Mouse (Mus musculus): ENCODE data around the gene Efcab6.

DNA sequence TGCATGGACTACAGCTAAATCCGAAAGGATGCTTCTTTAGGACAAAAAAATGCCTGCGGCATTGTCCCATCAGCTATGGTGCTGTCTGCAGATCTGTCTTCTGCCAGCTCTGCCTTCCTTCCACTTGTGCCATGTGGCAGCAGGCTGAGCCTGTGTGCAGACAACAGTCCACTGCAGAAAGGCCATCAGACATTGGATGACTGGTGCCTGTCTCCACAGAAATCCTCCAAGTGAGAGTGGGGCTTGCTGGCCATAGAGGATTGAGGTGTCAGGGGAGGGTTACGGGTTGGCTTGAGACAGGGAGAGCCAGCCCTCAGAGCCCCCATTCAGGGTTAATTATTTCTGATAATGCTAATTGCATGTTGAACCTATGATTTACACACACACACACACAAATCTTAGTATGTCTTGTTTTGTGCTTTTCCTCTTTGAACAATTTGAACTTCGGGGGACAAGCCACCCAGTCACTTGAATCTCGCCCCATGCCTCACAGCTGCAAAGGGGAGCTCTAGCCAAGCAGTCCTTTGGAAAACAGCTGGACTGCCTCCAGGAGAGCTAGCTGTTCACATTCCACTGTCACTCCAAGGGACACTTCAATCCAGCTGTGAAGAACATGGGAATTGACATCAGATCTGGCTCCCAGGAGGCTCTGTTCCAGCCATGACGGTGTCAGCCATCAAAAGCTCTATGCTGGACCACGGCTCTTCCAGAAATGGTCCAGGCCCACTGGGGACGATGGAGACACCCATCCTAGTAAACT, 109.1 kb downstream of the Efcab6 start:
- TF ChIP-seq CEBPB (IDR thresholded peaks at IDR 0.05; ENCODE audit: insufficient read depth, poor library complexity, severe bottlenecking) (no peak), POLR2A (IDR thresholded peaks at IDR 0.05; ENCODE audit: insufficient read length, low read depth) (no peak), MAX (IDR thresholded peaks at IDR 0.05; ENCODE audit: low read depth) (no peak), MYOG (IDR thresholded peaks at IDR 0.05; ENCODE audit: control insufficient read depth in 1 of 3, insufficient read depth in 1 of 3, insufficient read length in 2 of 3, low read depth in 2 of 3) (no peak), USF1 (IDR thresholded peaks at IDR 0.05; ENCODE audit: low read depth) (no peak), SRF (IDR thresholded peaks at IDR 0.05; ENCODE audit: control insufficient read depth, insufficient read length, low read depth) (no peak), MYOD1 (IDR thresholded peaks at IDR 0.05; ENCODE audit: control insufficient read depth in 1 of 3, insufficient read length in 2 of 3, low read depth in 2 of 3) (no peak)

All from myocyte (in vitro differentiated cells).